Comparison of ENCODE assay signal across 24 mouse cellular contexts in genomic region chr1:164162745-164163144, GRCm38 (mm10). TPM values are rescaled to one million over a fixed set of nuclear protein-coding genes. Genes with fewer than 3 reads are reported as not detected.
DNase-seq lines count a peak whose midpoint lies in the region; ATAC-seq and TF ChIP-seq lines count a peak whose summit lies in the region.
"Had no signal": no experiment of that assay in that cellular context is flagged by ENCODE, and none has a peak within 500 bp of the region (broad histone marks: within the 10 kb centered on the region; RNA-seq: fewer than 3 reads in every experiment).

No protein-coding gene starts in this region.

- H3K27me3 ChIP-seq in intestine, embryonic 15.5 days (replicated peaks) = no peaks in the 10 kb centered on the region
- no peaks in the 10 kb centered on the region for H3K27me3 ChIP-seq in liver, embryonic 11.5 days (replicated peaks; ENCODE audit: control insufficient read depth, insufficient read depth, low read length)
- no peaks in the 10 kb centered on the region for H3K27me3 ChIP-seq in small intestine, adult 2 months (ENCODE audit: control insufficient read depth, insufficient read depth, low read length)
- H3K27me3 ChIP-seq: limb, embryonic 15.5 days; megakaryocyte, embryonic 14.5 days; neural tube, embryonic 15.5 days had no signal

- TF ChIP-seq POLR2A in small intestine, adult 2 months (IDR thresholded peaks at IDR 0.05; ENCODE audit: low read depth, low read length) = no peak

- no peak overlapping the region for H3K9ac ChIP-seq in intestine, embryonic 15.5 days
- no peak overlapping the region for H3K9ac ChIP-seq in liver, embryonic 11.5 days (ENCODE audit: low read depth, low read length)
- H3K9ac ChIP-seq: hindbrain, embryonic 14.5 days; limb, embryonic 15.5 days; neural tube, embryonic 15.5 days had no signal

- no peaks in the 10 kb centered on the region for H3K9me3 ChIP-seq in intestine, embryonic 15.5 days
- no peaks in the 10 kb centered on the region for H3K9me3 ChIP-seq in liver, embryonic 11.5 days (ENCODE audit: control insufficient read depth, low read length)
- H3K9me3 ChIP-seq: forebrain, embryonic 10.5 days; limb, embryonic 15.5 days; megakaryocyte, embryonic 14.5 days; neural tube, embryonic 15.5 days had no signal

- TF ChIP-seq CTCF in small intestine, adult 2 months (IDR thresholded peaks at IDR 0.05; ENCODE audit: extremely low read depth, insufficient read length, insufficient replicate concordance, low read depth, low read length) = no peak

- no peak overlapping the region for H3K4me2 ChIP-seq in intestine, embryonic 15.5 days (replicated peaks)
- no peak overlapping the region for H3K4me2 ChIP-seq in liver, embryonic 11.5 days
- H3K4me2 ChIP-seq: hindbrain, embryonic 14.5 days; limb, embryonic 15.5 days; neural tube, embryonic 15.5 days had no signal

- H3K4me1 ChIP-seq in intestine, embryonic 15.5 days (replicated peaks) = no peaks in the 10 kb centered on the region
- H3K4me1 ChIP-seq in liver, embryonic 11.5 days (replicated peaks; ENCODE audit: control insufficient read depth, insufficient read depth, low read length) = no peaks in the 10 kb centered on the region
- peaks cover 6% of the 10 kb centered on the region; the same call in 1 of the 2 replicates for H3K4me1 ChIP-seq in small intestine, adult 2 months (ENCODE audit: control insufficient read depth, insufficient read depth, insufficient read length, low read length)
- H3K4me1 ChIP-seq: forebrain, embryonic 10.5 days; limb, embryonic 15.5 days; neural tube, embryonic 15.5 days had no signal

- DNase-seq in frontal cortex, adult 2 months (ENCODE audit: extremely low spot score in 1 of 2, low spot score in 1 of 2) = no peak
- DNase-seq in liver, embryonic 11.5 days (ENCODE audit: low spot score) = no peak
- no peak for DNase-seq in urinary bladder, postnatal 10 days (ENCODE audit: low spot score)
- no peak for DNase-seq in cerebellum, adult 11 months
- DNase-seq in T-cell, adult 2 months (ENCODE audit: low spot score) = no peak
- DNase-seq: adrenal gland, postnatal 14 days; cerebellum, adult 2 months; cerebellum, postnatal 36 days; heart, adult 18-20 months; heart, postnatal 36 days; lung, postnatal 14 days; right cerebral cortex, postnatal 14 days; thymus, postnatal 14 days had no signal

- WGBS in intestine, embryonic 15.5 days = 62% methylated on average over 5 of the region's 5 CpGs
- 61% methylated on average over 5 of the region's 5 CpGs for WGBS in liver, embryonic 11.5 days
- 32% methylated on average over 5 of the region's 5 CpGs for WGBS in small intestine, adult 2 months

- H3K4me3 ChIP-seq in intestine, embryonic 15.5 days (replicated peaks) = no peak overlapping the region
- no peak overlapping the region for H3K4me3 ChIP-seq in liver, embryonic 11.5 days (ENCODE audit: low read depth, low read length)
- no peak overlapping the region for H3K4me3 ChIP-seq in small intestine, adult 2 months (ENCODE audit: low read depth, low read length)
- H3K4me3 ChIP-seq: forebrain, embryonic 10.5 days; limb, embryonic 15.5 days; megakaryocyte, embryonic 14.5 days; neural tube, embryonic 15.5 days had no signal

- no peaks in the 10 kb centered on the region for H3K36me3 ChIP-seq in intestine, embryonic 15.5 days
- no peaks in the 10 kb centered on the region for H3K36me3 ChIP-seq in liver, embryonic 11.5 days (ENCODE audit: control insufficient read depth, insufficient read depth, low read length)
- H3K36me3 ChIP-seq in small intestine, adult 2 months (ENCODE audit: control insufficient read depth, insufficient read depth, low read length) = no peaks in the 10 kb centered on the region
- H3K36me3 ChIP-seq: forebrain, embryonic 10.5 days; limb, embryonic 15.5 days; neural tube, embryonic 15.5 days had no signal

- no peak overlapping the region for H3K27ac ChIP-seq in intestine, embryonic 15.5 days
- H3K27ac ChIP-seq in liver, embryonic 11.5 days (ENCODE audit: low read depth, low read length) = no peak overlapping the region
- H3K27ac ChIP-seq in small intestine, adult 2 months (ENCODE audit: insufficient read depth, low read depth, low read length) = peak overlapping the region; percentile 69
- H3K27ac ChIP-seq: forebrain, embryonic 10.5 days; hindbrain, embryonic 14.5 days; kidney, postnatal 0 days; limb, embryonic 15.5 days; neural tube, embryonic 15.5 days had no signal

- peak; percentile 64; the same call in 1 of the 2 replicates for ATAC-seq in frontal cortex, adult (ENCODE audit: low TSS enrichment)
- peak; percentile 87 for ATAC-seq in intestine, embryonic 15.5 days
- peak; percentile 54; the same call in 1 of the 2 replicates for ATAC-seq in liver, embryonic 11.5 days (replicated peaks; ENCODE audit: low FRiP score)
- ATAC-seq: midbrain, embryonic 16.5 days had no signal

RNA-seq across cellular contexts. Expression of gene F5, which starts 11.1 kb away (rescaled TPM):
- 0.27 and 0.46 TPM in 2 replicates for polyA plus RNA-seq in frontal cortex, adult 2 months (2012; rRNA removed)
- polyA plus RNA-seq in intestine, embryonic 15.5 days (2015; fragmentation: Nextera tagmentation; extraction: Ambion mirVana) = 0.43 and 0.44 TPM in 2 replicates
- polyA plus RNA-seq in liver, embryonic 11.5 days (2014; fragmentation: Nextera tagmentation; extraction: Ambion mirVana) = 6.5 and 8.1 TPM in 2 replicates
- 0.23 and 1.2 TPM in 2 replicates for polyA plus RNA-seq in small intestine, adult 2 months (2012; rRNA removed)

RNA-seq across cellular contexts. Expression of gene Selp, which starts 47.7 kb away (rescaled TPM):
- 0.06 TPM in 1 of 2 replicates, not detected in the other for polyA plus RNA-seq in frontal cortex, adult 2 months (2012; rRNA removed)
- 0.16 and 0.73 TPM in 2 replicates for polyA plus RNA-seq in intestine, embryonic 15.5 days (2015; fragmentation: Nextera tagmentation; extraction: Ambion mirVana)
- polyA plus RNA-seq in liver, embryonic 11.5 days (2014; fragmentation: Nextera tagmentation; extraction: Ambion mirVana) = 0.78 and 0.79 TPM in 2 replicates
- polyA plus RNA-seq in small intestine, adult 2 months (2012; rRNA removed) = 0.63 and 1.0 TPM in 2 replicates
- polyA plus RNA-seq: brain, embryonic 14.5 days; cerebellum, adult 2 months; forebrain, embryonic 10.5 days; hindbrain, embryonic 14.5 days; midbrain, embryonic 16.5 days; neural tube, embryonic 15.5 days had no signal
